Mouse (Mus musculus) heart, embryonic 12.5 days (tissue): ENCODE data around the gene 1700001P01Rik. TPM values are rescaled to one million over a fixed set of nuclear protein-coding genes. Genes with fewer than 3 reads are reported as not detected.

Experiments
- ATAC-seq: fragments of 200-750 bp; cut with Nextera tagmentation; 2 replicates; pipeline ENCODE4 v1.8.0; 2017; ENCODE audit warnings: moderate TSS enrichment, moderate library complexity; ENCODE audit not compliant: insufficient number of reproducible peaks, low FRiP score
- H3K27ac ChIP-seq: fragments of 300-500 bp; sonication (generic); 2 replicates; pipeline ENCODE4 v1.5.1; 2016; ENCODE audit warnings: mild to moderate bottlenecking, moderate library complexity; ENCODE audit not compliant: poor library complexity, severe bottlenecking
- H3K27me3 ChIP-seq: fragments of 300-500 bp; sonication (generic); replicated peaks from 2 replicates; pipeline ENCODE4 v1.6.1; 2016; ENCODE audit warnings: mild to moderate bottlenecking, moderate library complexity
- H3K36me3 ChIP-seq: fragments of 300-500 bp; sonication (generic); 2 replicates; pipeline ENCODE4 v1.6.1; 2016; ENCODE audit warnings: mild to moderate bottlenecking, moderate library complexity
- H3K4me1 ChIP-seq: fragments of 300-500 bp; sonication (generic); replicated peaks from 2 replicates; pipeline ENCODE4 v1.6.1; 2016; ENCODE audit warnings: mild to moderate bottlenecking
- H3K4me2 ChIP-seq: fragments of 300-500 bp; sonication (generic); 2 replicates; pipeline ENCODE4 v1.6.1; 2016; ENCODE audit warnings: mild to moderate bottlenecking, moderate library complexity
- H3K4me3 ChIP-seq: fragments of 300-500 bp; sonication (generic); 2 replicates; pipeline ENCODE4 v1.5.1; 2016; ENCODE audit warnings: mild to moderate bottlenecking
- H3K9ac ChIP-seq: fragments of 300-500 bp; sonication (generic); 2 replicates; pipeline ENCODE4 v1.6.1; 2016; ENCODE audit warnings: mild to moderate bottlenecking, moderate library complexity
- H3K9me3 ChIP-seq: fragments of 300-500 bp; sonication (generic); replicated peaks from 2 replicates; pipeline ENCODE4 v1.6.1; 2016; ENCODE audit warnings: mild to moderate bottlenecking, moderate library complexity
- WGBS: fragments of 180-500 bp; shearing (Covaris S2); methylation state at CpG from one replicate; pipeline ENCODE4 v1.1.7; 2016; 5-methylcytosine and 5-hydroxymethylcytosine counted together
- polyA plus RNA-seq: library from polyadenylated mRNA; unstranded; fragments of >200 nt; fragmentation: Nextera tagmentation; extraction: Ambion mirVana; gene quantifications from 2 replicates; pipeline ENCODE4 v1.2.1, GENCODE M21; 2016

1700001P01Rik gene
- polyA plus RNA-seq, 1 experiment from 2014 or later = not detected

- H3K4me2 ChIP-seq = peak overlapping the region; percentile 78
- no peak for ATAC-seq
- H3K9ac ChIP-seq = peak overlapping the region; percentile 87
- WGBS = 25% methylated on average over 8 of the region's 8 CpGs
- peak overlapping the region; percentile 71 for H3K4me3 ChIP-seq
- H3K27ac ChIP-seq = peak overlapping the region; percentile 81; the same call in 1 of the 2 replicates
- H3K27me3 ChIP-seq = no peaks in the 10 kb centered on the region
- H3K4me1 ChIP-seq = peaks cover 52% of the 10 kb centered on the region
- 0 out of 2 replicates have a peak, but pooled peaks cover 2% of the 10 kb centered on the region for H3K36me3 ChIP-seq
- H3K9me3 ChIP-seq = no peaks in the 10 kb centered on the region
Measured at GRCm38 (mm10) chr11:97801409-97802193, 25.9 kb upstream of the 1700001P01Rik start.

- H3K9ac ChIP-seq = peak overlapping the region; percentile 87
- 0 out of 2 replicates have a peak, but pooled peaks cover 2% of the 10 kb centered on the region for H3K36me3 ChIP-seq
- H3K27ac ChIP-seq = peak overlapping the region; percentile 81
- no peaks in the 10 kb centered on the region for H3K27me3 ChIP-seq
- H3K4me1 ChIP-seq = peaks cover 44% of the 10 kb centered on the region
- H3K9me3 ChIP-seq = no peaks in the 10 kb centered on the region
- 7% methylated on average over 17 of the region's 17 CpGs for WGBS
- no peak for ATAC-seq
- peak overlapping the region; percentile 78 for H3K4me2 ChIP-seq
- peak overlapping the region; percentile 71 for H3K4me3 ChIP-seq
Measured at GRCm38 (mm10) chr11:97800691-97801408, 25.1 kb upstream of the 1700001P01Rik start.

DNA sequence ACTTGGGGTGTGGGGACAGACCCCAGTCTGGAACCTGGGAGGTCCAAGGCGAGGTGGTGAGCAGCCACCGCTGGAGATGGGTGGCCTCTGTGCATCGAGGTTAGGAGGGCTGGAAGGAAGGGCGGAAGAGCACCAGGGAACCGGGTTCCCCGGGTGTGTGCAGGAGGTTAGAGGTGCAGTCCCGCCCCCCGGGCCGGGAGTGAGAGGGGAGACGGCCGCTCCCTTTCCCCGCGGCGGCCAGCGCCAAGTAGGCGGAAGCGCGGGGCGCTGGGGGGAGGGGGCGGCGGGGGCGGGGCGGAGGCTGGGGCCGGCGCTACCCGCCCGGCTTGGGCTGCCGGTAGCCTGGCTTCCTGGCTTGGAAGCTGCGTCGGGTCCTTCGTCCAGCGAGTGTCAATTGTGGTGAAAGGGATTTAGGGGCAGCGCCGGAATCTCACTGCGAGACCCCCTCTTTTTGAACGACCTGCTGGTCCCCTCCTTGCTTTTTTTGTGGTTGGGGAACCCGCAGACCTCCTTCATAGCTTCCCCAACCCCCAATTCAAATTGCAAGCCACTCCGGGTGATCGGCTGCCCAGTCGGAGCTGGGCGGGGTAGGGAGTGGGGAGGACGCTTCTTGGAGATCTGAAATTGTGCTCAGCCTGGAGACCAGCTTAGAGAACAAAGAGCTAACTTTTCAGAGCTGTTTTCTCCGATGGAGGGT lies 24.4 kb upstream of the 1700001P01Rik start:
- peak; percentile 74 for ATAC-seq
- no peaks in the 10 kb centered on the region for H3K9me3 ChIP-seq
- peaks cover 37% of the 10 kb centered on the region for H3K4me1 ChIP-seq
- no peaks in the 10 kb centered on the region for H3K27me3 ChIP-seq
- H3K9ac ChIP-seq = peak overlapping the region; percentile 87
- peak overlapping the region; percentile 81 for H3K27ac ChIP-seq
- H3K4me2 ChIP-seq = peak overlapping the region; percentile 78
- under 1% methylated on average over 30 of the region's 43 CpGs for WGBS
- H3K36me3 ChIP-seq = 0 out of 2 replicates have a peak, but pooled peaks cover 2% of the 10 kb centered on the region
- peak overlapping the region; percentile 71 for H3K4me3 ChIP-seq

DNA sequence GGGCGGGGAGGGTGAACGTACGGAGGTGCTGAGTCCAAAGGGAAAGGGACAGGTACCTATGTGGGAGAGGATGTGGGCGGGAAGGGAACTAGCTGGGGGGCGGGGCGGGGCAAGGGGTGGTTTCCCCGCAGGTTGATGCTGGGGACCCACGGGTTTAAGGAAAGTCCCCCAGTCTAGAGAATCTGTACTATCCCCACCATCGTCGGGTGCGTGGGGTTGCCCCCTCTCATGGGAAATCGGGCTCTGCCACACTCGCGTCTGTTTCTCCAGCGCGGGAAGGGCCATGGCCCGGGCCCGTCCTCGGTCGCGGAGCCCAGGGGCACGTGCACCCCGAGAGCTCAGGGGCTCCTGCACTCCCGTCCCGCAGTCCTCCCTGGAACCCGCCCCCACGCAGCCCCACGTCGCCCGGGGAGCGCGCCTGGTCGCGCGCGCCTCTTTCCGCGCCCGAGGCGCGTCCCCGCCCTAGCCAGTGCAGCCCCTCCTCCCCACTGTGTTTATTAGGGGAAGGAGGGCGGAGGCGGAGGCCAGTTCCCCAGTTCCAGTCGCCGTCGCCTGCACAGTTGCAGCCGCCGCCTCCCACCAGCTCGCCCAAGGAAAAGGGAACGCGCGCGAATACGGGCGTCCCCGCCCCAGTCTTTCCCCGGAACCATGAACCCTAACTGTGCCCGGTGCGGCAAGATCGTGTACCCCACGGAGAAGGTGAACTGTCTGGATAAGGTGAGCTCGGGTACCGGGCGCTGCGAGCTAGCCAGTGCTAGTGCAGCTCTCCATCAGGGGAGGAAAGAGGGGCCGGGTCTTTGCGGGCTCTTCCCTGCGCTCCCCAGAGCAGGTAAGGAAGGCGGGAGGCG lies 23.7 kb upstream of the 1700001P01Rik start:
- Histone ChIP-seq H3K4me1 (peaks cover 29% of the 10 kb centered on the region), H3K36me3 (0 out of 2 replicates have a peak, but pooled peaks cover 2% of the 10 kb centered on the region), H3K9me3 (no peaks in the 10 kb centered on the region), H3K27ac (peak overlapping the region; percentile 81), H3K27me3 (no peaks in the 10 kb centered on the region), H3K4me3 (peak overlapping the region; percentile 71), H3K9ac (peak overlapping the region; percentile 87), H3K4me2 (peak overlapping the region; percentile 78)
- WGBS = under 1% methylated on average over 71 of the region's 71 CpGs
- ATAC-seq = peak; percentile 83

DNA sequence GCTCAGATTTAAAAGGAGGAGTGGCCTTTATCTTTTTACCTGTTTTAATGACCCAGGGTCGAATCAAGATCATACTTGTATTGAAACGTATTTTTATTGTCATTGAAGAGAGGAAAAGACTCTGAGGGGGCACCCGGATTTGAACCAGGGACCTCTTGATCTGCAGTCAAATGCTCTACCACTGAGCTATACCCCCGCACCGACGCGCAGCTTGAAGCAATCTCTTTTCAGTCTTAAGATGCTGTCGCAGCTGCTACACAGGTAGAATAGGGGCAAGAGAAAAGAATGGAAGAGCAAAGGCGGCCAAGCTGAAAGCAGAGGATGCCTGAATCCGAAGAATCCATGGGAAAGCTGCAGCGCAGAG lies 23.0 kb upstream of the 1700001P01Rik start, which contains the start of gene Lasp1:
Gene Lasp1, plus strand, starts transcription at position 219 of the 364 bp plus-strand sequence.
- WGBS = under 1% methylated on average over 11 of the region's 11 CpGs
- peaks cover 23% of the 10 kb centered on the region for H3K4me1 ChIP-seq
- ATAC-seq = peak; percentile 52

DNA sequence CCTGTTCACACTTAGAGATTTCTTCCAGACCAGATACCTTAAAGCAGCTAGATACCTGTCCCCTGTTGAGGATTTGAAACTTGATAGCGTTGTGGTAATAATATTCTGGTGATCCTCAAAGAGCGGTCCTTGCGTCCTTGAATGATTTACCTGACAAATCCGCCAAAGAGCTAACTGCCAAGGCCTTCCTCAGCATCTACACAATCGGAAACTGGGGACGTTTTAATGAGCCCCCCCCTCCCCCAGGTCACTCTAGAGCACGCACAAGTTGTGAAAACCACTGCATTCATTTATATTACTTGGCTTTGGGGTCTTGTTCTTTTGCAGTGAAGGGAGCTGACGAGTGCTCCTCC lies 22.3 kb upstream of the 1700001P01Rik start:
- H3K9ac ChIP-seq = no peak overlapping the region

More for the DNA sequence above, 23.0 kb upstream of the 1700001P01Rik start, which contains the start of gene Lasp1:
- H3K27me3 ChIP-seq = no peaks in the 10 kb centered on the region
- peak within 1 kb of the TSS; percentile 87 for H3K9ac ChIP-seq
- H3K9me3 ChIP-seq = no peaks in the 10 kb centered on the region
- peak within 1 kb of the TSS; percentile 71 for H3K4me3 ChIP-seq
- H3K4me2 ChIP-seq = peak within 1 kb of the TSS; percentile 78
- peak within 1 kb of the TSS; percentile 81 for H3K27ac ChIP-seq
- H3K36me3 ChIP-seq = 0 out of 2 replicates have a peak, but pooled peaks cover 2% of the 10 kb centered on the region

DNA sequence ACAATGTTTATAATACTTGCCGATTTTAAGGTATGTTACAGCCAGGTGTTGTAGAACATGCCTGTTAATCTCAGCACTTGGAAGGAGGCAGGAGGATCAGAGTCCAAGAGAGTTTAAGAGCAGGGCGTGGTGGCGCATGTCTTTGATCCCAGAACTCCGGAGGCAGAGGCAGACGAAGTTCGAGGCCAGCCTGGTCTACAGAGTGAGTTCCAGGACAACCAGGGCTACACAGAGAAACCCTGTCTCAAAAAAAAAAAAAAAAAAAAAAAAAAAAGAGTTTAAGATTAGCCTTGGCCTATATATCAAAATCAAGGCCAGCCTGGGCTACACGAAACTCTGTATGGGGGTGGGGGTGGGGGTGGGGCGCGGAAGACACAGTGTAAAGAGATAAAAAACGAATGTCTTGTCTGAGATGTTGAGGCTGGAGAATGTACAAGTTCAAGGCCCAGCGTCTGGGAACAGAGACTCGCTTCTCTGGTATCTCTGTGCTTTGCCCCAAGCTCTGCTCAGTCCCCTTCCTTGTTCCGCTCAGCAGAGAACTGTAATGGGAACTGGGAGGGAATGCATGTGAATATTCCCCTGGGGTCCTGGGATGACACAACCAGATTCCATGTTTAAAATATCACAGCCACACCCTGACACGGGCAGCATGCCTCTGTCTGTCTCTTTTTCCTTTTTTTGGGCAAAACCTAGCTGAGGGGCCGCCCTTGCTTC lies 21.8 kb upstream of the 1700001P01Rik start:
- Histone ChIP-seq H3K36me3 (0 out of 2 replicates have a peak, but pooled peaks cover 2% of the 10 kb centered on the region), H3K4me1 (peaks cover 18% of the 10 kb centered on the region), H3K9ac (no peak overlapping the region), H3K27me3 (no peaks in the 10 kb centered on the region), H3K4me3 (no peak overlapping the region), H3K9me3 (no peaks in the 10 kb centered on the region), H3K27ac (no peak overlapping the region), H3K4me2 (peak overlapping the region; percentile 78; the same call in 1 of the 2 replicates)
- WGBS = 57% methylated on average over 15 of the region's 15 CpGs
- ATAC-seq = no peak

More for the DNA sequence above, 22.3 kb upstream of the 1700001P01Rik start:
- ATAC-seq = no peak
- Histone ChIP-seq H3K4me2 (peak overlapping the region; percentile 78), H3K36me3 (0 out of 2 replicates have a peak, but pooled peaks cover 2% of the 10 kb centered on the region), H3K9me3 (no peaks in the 10 kb centered on the region), H3K27ac (no peak overlapping the region), H3K27me3 (no peaks in the 10 kb centered on the region), H3K4me1 (peaks cover 21% of the 10 kb centered on the region), H3K4me3 (peak overlapping the region; percentile 71)
- WGBS = 39% methylated on average over 8 of the region's 8 CpGs

- 3% methylated on average over 6 of the region's 6 CpGs for WGBS
- Histone ChIP-seq H3K4me3 (no peak overlapping the region), H3K4me2 (no peak overlapping the region), H3K36me3 (0 out of 2 replicates have a peak, but pooled peaks cover under 1% of the 10 kb centered on the region), H3K4me1 (peaks cover 11% of the 10 kb centered on the region), H3K9me3 (no peaks in the 10 kb centered on the region), H3K27ac (no peak overlapping the region), H3K9ac (no peak overlapping the region), H3K27me3 (no peaks in the 10 kb centered on the region)
- ATAC-seq = no peak
Measured at GRCm38 (mm10) chr11:97796910-97797309, 21.2 kb upstream of the 1700001P01Rik start.

DNA sequence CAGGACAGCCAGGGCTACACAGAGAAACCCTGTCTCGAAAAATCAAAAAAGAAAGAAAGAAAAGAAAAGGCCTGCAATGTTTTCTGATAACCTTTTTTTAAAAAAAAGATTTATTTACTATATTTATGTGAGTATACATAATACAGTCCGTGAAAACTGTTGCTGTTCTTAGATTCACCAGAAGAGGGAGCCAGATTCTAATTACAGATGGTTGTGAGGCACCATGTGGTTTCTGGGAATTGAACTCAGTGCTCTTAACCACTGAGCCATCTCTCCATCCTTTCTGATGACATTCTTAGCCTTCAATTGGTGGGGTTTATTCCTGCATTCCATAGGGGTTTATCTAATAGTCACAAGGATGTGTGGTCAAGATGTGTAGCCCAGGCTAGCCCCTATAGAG lies 17.4 kb upstream of the 1700001P01Rik start:
- 6% methylated on average over 2 of the region's 2 CpGs for WGBS
- H3K36me3 ChIP-seq = no peaks in the 10 kb centered on the region
- no peak overlapping the region for H3K4me3 ChIP-seq
- no peak overlapping the region for H3K9ac ChIP-seq
- H3K4me1 ChIP-seq = no peaks in the 10 kb centered on the region
- ATAC-seq = no peak
- H3K4me2 ChIP-seq = no peak overlapping the region
- no peak overlapping the region for H3K27ac ChIP-seq
- no peaks in the 10 kb centered on the region for H3K27me3 ChIP-seq
- H3K9me3 ChIP-seq = no peaks in the 10 kb centered on the region
